Mouse (Mus musculus): ENCODE measurements at regions not wholly inside any gene's neighbourhood (a gene's known extent, or its start where the extent isn't known, plus 50 kb on each side); places are given as distances from the start of the nearest gene placed in this dataset.

- no peaks in the 10 kb centered on the region for H3K9me3 ChIP-seq
- H3K4me3 ChIP-seq, result no peak overlapping the region
- no peaks in the 10 kb centered on the region for H3K4me1 ChIP-seq
- H3K36me3 ChIP-seq, result no peaks in the 10 kb centered on the region
- 76% methylated on average over 4 of the region's 4 CpGs for WGBS
- H3K4me2 ChIP-seq (replicated peaks), result no peak overlapping the region
- H3K27ac ChIP-seq (replicated peaks), result no peak overlapping the region
- H3K27me3 ChIP-seq, result no peaks in the 10 kb centered on the region
- no peak overlapping the region for H3K9ac ChIP-seq (replicated peaks)
- no peak for ATAC-seq (ENCODE audit: low FRiP score, low read depth)
Observed at GRCm38 (mm10) chr5:49761054-49761453, 236.3 kb upstream of the Kcnip4 start.

- no peaks in the 10 kb centered on the region for H3K36me3 ChIP-seq
- H3K9me3 ChIP-seq, result no peaks in the 10 kb centered on the region
- H3K4me3 ChIP-seq, result no peak overlapping the region
- H3K27ac ChIP-seq (replicated peaks), result no peak overlapping the region
- no peaks in the 10 kb centered on the region for H3K4me1 ChIP-seq
- no peaks in the 10 kb centered on the region for H3K27me3 ChIP-seq
- H3K4me2 ChIP-seq (replicated peaks), result no peak overlapping the region
- WGBS, result 97% methylated on average over 1 of the region's 1 CpGs
- H3K9ac ChIP-seq (replicated peaks), result no peak overlapping the region
- no peak for ATAC-seq (ENCODE audit: low FRiP score, low read depth)
Observed at GRCm38 (mm10) chr5:49755531-49755930, 230.8 kb upstream of the Kcnip4 start.

- Histone ChIP-seq H3K4me1 (no peaks in the 10 kb centered on the region), H3K9me3 (no peaks in the 10 kb centered on the region), H3K36me3 (no peaks in the 10 kb centered on the region), H3K9ac (replicated peaks) (no peak overlapping the region), H3K4me2 (replicated peaks) (no peak overlapping the region), H3K27me3 (no peaks in the 10 kb centered on the region), H3K4me3 (no peak overlapping the region), H3K27ac (replicated peaks) (no peak overlapping the region)
- 22% methylated on average over 1 of the region's 1 CpGs for WGBS
- ATAC-seq (ENCODE audit: low FRiP score, low read depth), result no peak
Observed at GRCm38 (mm10) chr5:49712607-49713006, 187.9 kb upstream of the Kcnip4 start.

- Histone ChIP-seq H3K27me3 (no peaks in the 10 kb centered on the region), H3K9me3 (no peaks in the 10 kb centered on the region), H3K36me3 (no peaks in the 10 kb centered on the region), H3K4me3 (no peak overlapping the region), H3K4me1 (no peaks in the 10 kb centered on the region), H3K4me2 (replicated peaks) (no peak overlapping the region), H3K27ac (replicated peaks) (no peak overlapping the region), H3K9ac (replicated peaks) (no peak overlapping the region)
- ATAC-seq (ENCODE audit: low FRiP score, low read depth), result no peak
- 94% methylated on average over 4 of the region's 4 CpGs for WGBS
Observed at GRCm38 (mm10) chr5:49682156-49682555, 157.4 kb upstream of the Kcnip4 start.

- H3K4me2 ChIP-seq (replicated peaks), result no peak overlapping the region
- H3K9ac ChIP-seq (replicated peaks), result no peak overlapping the region
- WGBS, result 77% methylated on average over 2 of the region's 2 CpGs
- no peak overlapping the region for H3K4me3 ChIP-seq
- no peaks in the 10 kb centered on the region for H3K36me3 ChIP-seq
- no peak for ATAC-seq (ENCODE audit: low FRiP score, low read depth)
- no peak overlapping the region for H3K27ac ChIP-seq (replicated peaks)
- no peaks in the 10 kb centered on the region for H3K4me1 ChIP-seq
- no peaks in the 10 kb centered on the region for H3K27me3 ChIP-seq
- H3K9me3 ChIP-seq, result no peaks in the 10 kb centered on the region
Observed at GRCm38 (mm10) chr5:49681514-49681913, 156.8 kb upstream of the Kcnip4 start.

- WGBS, result 71% methylated on average over 2 of the region's 2 CpGs
- ATAC-seq (ENCODE audit: low FRiP score, low read depth), result no peak
- Histone ChIP-seq H3K27ac (replicated peaks) (no peak overlapping the region), H3K36me3 (no peaks in the 10 kb centered on the region), H3K27me3 (no peaks in the 10 kb centered on the region), H3K9ac (replicated peaks) (no peak overlapping the region), H3K9me3 (no peaks in the 10 kb centered on the region), H3K4me2 (replicated peaks) (no peak overlapping the region), H3K4me3 (no peak overlapping the region), H3K4me1 (no peaks in the 10 kb centered on the region)
Observed at GRCm38 (mm10) chr5:49675885-49676284, 151.2 kb upstream of the Kcnip4 start.

GRCm38 (mm10) chr5:49665196-49665595 lies 140.5 kb upstream of the Kcnip4 start:
- H3K9ac ChIP-seq (replicated peaks), result no peak overlapping the region
- no peaks in the 10 kb centered on the region for H3K27me3 ChIP-seq
- no peak overlapping the region for H3K27ac ChIP-seq (replicated peaks)
- no peaks in the 10 kb centered on the region for H3K9me3 ChIP-seq
- no peaks in the 10 kb centered on the region for H3K36me3 ChIP-seq
- H3K4me3 ChIP-seq, result no peak overlapping the region
- ATAC-seq (ENCODE audit: low FRiP score, low read depth), result no peak
- no peak overlapping the region for H3K4me2 ChIP-seq (replicated peaks)
- no peaks in the 10 kb centered on the region for H3K4me1 ChIP-seq

GRCm38 (mm10) chr5:49663928-49664327 lies 139.2 kb upstream of the Kcnip4 start:
- Histone ChIP-seq H3K36me3 (no peaks in the 10 kb centered on the region), H3K4me1 (no peaks in the 10 kb centered on the region), H3K9ac (replicated peaks) (no peak overlapping the region), H3K27me3 (no peaks in the 10 kb centered on the region), H3K27ac (replicated peaks) (no peak overlapping the region), H3K4me3 (no peak overlapping the region), H3K4me2 (replicated peaks) (no peak overlapping the region), H3K9me3 (no peaks in the 10 kb centered on the region)
- 93% methylated on average over 1 of the region's 1 CpGs for WGBS
- ATAC-seq (ENCODE audit: low FRiP score, low read depth), result no peak

GRCm38 (mm10) chr5:49662096-49662495 lies 137.4 kb upstream of the Kcnip4 start:
- no peak overlapping the region for H3K9ac ChIP-seq (replicated peaks)
- no peaks in the 10 kb centered on the region for H3K4me1 ChIP-seq
- ATAC-seq (ENCODE audit: low FRiP score, low read depth), result no peak
- H3K27me3 ChIP-seq, result no peaks in the 10 kb centered on the region
- 68% methylated on average over 3 of the region's 3 CpGs for WGBS
- H3K4me2 ChIP-seq (replicated peaks), result no peak overlapping the region
- H3K36me3 ChIP-seq, result no peaks in the 10 kb centered on the region
- H3K27ac ChIP-seq (replicated peaks), result no peak overlapping the region
- H3K4me3 ChIP-seq, result no peak overlapping the region
- H3K9me3 ChIP-seq, result no peaks in the 10 kb centered on the region

- no peaks in the 10 kb centered on the region for H3K27me3 ChIP-seq
- no peaks in the 10 kb centered on the region for H3K36me3 ChIP-seq
- no peaks in the 10 kb centered on the region for H3K9me3 ChIP-seq
- H3K9ac ChIP-seq (replicated peaks), result no peak overlapping the region
- H3K4me2 ChIP-seq (replicated peaks), result no peak overlapping the region
- no peak overlapping the region for H3K27ac ChIP-seq (replicated peaks)
- H3K4me1 ChIP-seq, result no peaks in the 10 kb centered on the region
- H3K4me3 ChIP-seq, result no peak overlapping the region
- no peak for ATAC-seq (ENCODE audit: low FRiP score, low read depth)
Observed at GRCm38 (mm10) chr5:49660598-49660997, 135.9 kb upstream of the Kcnip4 start.

- Histone ChIP-seq H3K9ac (replicated peaks) (no peak overlapping the region), H3K4me1 (no peaks in the 10 kb centered on the region), H3K27ac (replicated peaks) (no peak overlapping the region), H3K4me2 (replicated peaks) (no peak overlapping the region), H3K4me3 (no peak overlapping the region), H3K9me3 (no peaks in the 10 kb centered on the region), H3K27me3 (no peaks in the 10 kb centered on the region), H3K36me3 (no peaks in the 10 kb centered on the region)
- WGBS, result 91% methylated on average over 5 of the region's 5 CpGs
- no peak for ATAC-seq (ENCODE audit: low FRiP score, low read depth)
Observed at GRCm38 (mm10) chr5:49650953-49651352, 126.2 kb upstream of the Kcnip4 start.

GRCm38 (mm10) chr5:49645781-49646180 lies 121.1 kb upstream of the Kcnip4 start:
- ATAC-seq (ENCODE audit: low FRiP score, low read depth), result no peak
- H3K4me1 ChIP-seq, result peaks cover 2% of the 10 kb centered on the region; the same call in 1 of the 2 replicates
- H3K27ac ChIP-seq (replicated peaks), result no peak overlapping the region
- no peaks in the 10 kb centered on the region for H3K27me3 ChIP-seq
- no peak overlapping the region for H3K4me2 ChIP-seq (replicated peaks)
- H3K36me3 ChIP-seq, result no peaks in the 10 kb centered on the region
- H3K9me3 ChIP-seq, result no peaks in the 10 kb centered on the region
- no peak overlapping the region for H3K9ac ChIP-seq (replicated peaks)
- WGBS, result 85% methylated on average over 1 of the region's 1 CpGs
- H3K4me3 ChIP-seq, result no peak overlapping the region

- no peak overlapping the region for H3K4me3 ChIP-seq
- H3K27ac ChIP-seq (replicated peaks), result no peak overlapping the region
- H3K4me1 ChIP-seq, result peaks cover 2% of the 10 kb centered on the region; the same call in 1 of the 2 replicates
- no peaks in the 10 kb centered on the region for H3K36me3 ChIP-seq
- ATAC-seq (ENCODE audit: low FRiP score, low read depth), result no peak
- no peaks in the 10 kb centered on the region for H3K9me3 ChIP-seq
- H3K9ac ChIP-seq (replicated peaks), result no peak overlapping the region
- no peaks in the 10 kb centered on the region for H3K27me3 ChIP-seq
- no peak overlapping the region for H3K4me2 ChIP-seq (replicated peaks)
- WGBS, result 93% methylated on average over 2 of the region's 2 CpGs
Observed at GRCm38 (mm10) chr5:49644606-49645005, 119.9 kb upstream of the Kcnip4 start.
